Mouse (Mus musculus): ENCODE measurements around the gene Tbrg4. TPM values are rescaled to one million over a fixed set of nuclear protein-coding genes. Genes with fewer than 3 reads are reported as not detected.
A peak's percentile ranks its signal among the peaks of the same experiment; 100 is the strongest.

The Tbrg4 gene
- polyA plus RNA-seq, 1 experiment from 2014 or later = 33.5 TPM

- Histone ChIP-seq H3K4me2 (ENCODE audit: low read depth, low read length) (no peak overlapping the region), H3K4me3 (ENCODE audit: low read depth, low read length) (no peak overlapping the region), H3K9ac (replicated peaks; ENCODE audit: low read length) (no peak overlapping the region), H3K27me3 (ENCODE audit: control insufficient read depth, insufficient read depth, low read length) (no peaks in the 10 kb centered on the region), H3K27ac (replicated peaks; ENCODE audit: low read depth, low read length) (no peak overlapping the region), H3K36me3 (replicated peaks; ENCODE audit: control insufficient read depth, insufficient read depth, low read depth, low read length) (no peaks in the 10 kb centered on the region), H3K4me1 (ENCODE audit: control insufficient read depth, insufficient read depth, low read length) (no peaks in the 10 kb centered on the region), H3K9me3 (replicated peaks; ENCODE audit: control insufficient read depth, low read length) (no peaks in the 10 kb centered on the region)
- DNase-seq (ENCODE audit: low spot score) (no peak), ATAC-seq (replicated peaks; ENCODE audit: insufficient number of reproducible peaks, low FRiP score, low TSS enrichment, low read depth) (no peak)
- WGBS = 71% methylated on average over 8 of the region's 8 CpGs
These were observed 10.3 kb upstream of the Tbrg4 start for GRCm38 (mm10) chr11:6636150-6636549.

GRCm38 (mm10) chr11:6629655-6630054, 3.8 kb upstream of the Tbrg4 start:
- ATAC-seq (replicated peaks; ENCODE audit: insufficient number of reproducible peaks, low FRiP score, low TSS enrichment, low read depth) = no peak
- DNase-seq (ENCODE audit: low spot score) = peak; percentile 21
- H3K27ac ChIP-seq (replicated peaks; ENCODE audit: low read depth, low read length) = no peak overlapping the region

DNA sequence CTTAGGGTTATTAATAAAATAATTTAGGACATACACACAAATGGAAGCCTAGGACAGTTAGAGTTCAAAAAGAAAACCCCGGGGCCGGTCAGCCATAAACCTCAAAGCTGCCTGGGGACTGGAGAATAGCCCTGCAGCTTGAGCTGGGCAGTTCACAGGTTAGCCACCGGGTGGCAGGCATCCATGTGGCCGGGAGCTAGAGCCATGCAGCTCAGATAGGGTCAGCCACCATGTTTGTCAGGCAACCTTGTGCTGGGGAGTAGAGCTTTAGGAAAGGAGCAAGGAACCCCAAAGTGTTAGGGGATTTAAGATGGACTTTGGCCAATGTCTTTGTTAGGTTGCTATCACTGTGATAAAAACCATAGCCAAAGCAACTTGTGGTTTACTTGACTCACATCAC, 2.7 kb upstream of the Tbrg4 start:
- Histone ChIP-seq H3K9ac (replicated peaks; ENCODE audit: low read length) (no peak overlapping the region), H3K4me3 (ENCODE audit: low read depth, low read length) (no peak overlapping the region), H3K4me1 (ENCODE audit: control insufficient read depth, insufficient read depth, low read length) (no peaks in the 10 kb centered on the region; the same call in 1 of the 2 replicates), H3K9me3 (replicated peaks; ENCODE audit: control insufficient read depth, low read length) (no peaks in the 10 kb centered on the region), H3K36me3 (replicated peaks; ENCODE audit: control insufficient read depth, insufficient read depth, low read depth, low read length) (no peaks in the 10 kb centered on the region), H3K27ac (replicated peaks; ENCODE audit: low read depth, low read length) (no peak overlapping the region), H3K4me2 (ENCODE audit: low read depth, low read length) (no peak overlapping the region), H3K27me3 (ENCODE audit: control insufficient read depth, insufficient read depth, low read length) (no peaks in the 10 kb centered on the region)
- 17% methylated on average over 4 of the region's 4 CpGs for WGBS
- DNase-seq (ENCODE audit: low spot score) = peak; percentile 65
- 0 out of 2 replicates have a peak, but pooled peaks have one; percentile 30 for ATAC-seq (replicated peaks; ENCODE audit: insufficient number of reproducible peaks, low FRiP score, low TSS enrichment, low read depth)

More at GRCm38 (mm10) chr11:6629655-6630054, 3.8 kb upstream of the Tbrg4 start:
- Histone ChIP-seq H3K36me3 (replicated peaks; ENCODE audit: control insufficient read depth, insufficient read depth, low read depth, low read length) (no peaks in the 10 kb centered on the region), H3K4me2 (ENCODE audit: low read depth, low read length) (no peak overlapping the region), H3K9me3 (replicated peaks; ENCODE audit: control insufficient read depth, low read length) (no peaks in the 10 kb centered on the region), H3K4me3 (ENCODE audit: low read depth, low read length) (no peak overlapping the region), H3K9ac (replicated peaks; ENCODE audit: low read length) (no peak overlapping the region), H3K27me3 (ENCODE audit: control insufficient read depth, insufficient read depth, low read length) (no peaks in the 10 kb centered on the region), H3K4me1 (ENCODE audit: control insufficient read depth, insufficient read depth, low read length) (no peaks in the 10 kb centered on the region; the same call in 1 of the 2 replicates)

DNA sequence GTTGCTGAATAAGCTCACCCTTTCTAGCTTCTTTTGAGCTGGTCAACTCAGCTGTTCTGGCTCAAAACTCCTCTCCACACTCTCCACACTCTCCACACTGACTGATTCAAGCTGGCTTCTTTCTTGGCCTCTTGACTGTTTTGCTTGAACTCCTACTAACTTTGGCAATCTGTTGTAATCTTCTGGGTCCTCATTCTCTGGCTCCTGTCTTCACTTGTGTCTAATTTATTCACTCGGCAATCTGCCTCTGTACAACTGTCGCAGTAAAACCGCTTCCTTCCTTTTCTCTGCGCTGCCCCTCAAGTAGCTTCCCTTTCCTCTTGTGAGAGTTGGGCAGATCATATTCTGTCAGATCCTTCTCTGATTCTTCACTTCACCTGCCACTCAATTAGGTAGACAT, 1.9 kb upstream of the Tbrg4 start:
- Histone ChIP-seq H3K9ac (replicated peaks; ENCODE audit: low read length) (no peak overlapping the region), H3K27me3 (ENCODE audit: control insufficient read depth, insufficient read depth, low read length) (no peaks in the 10 kb centered on the region), H3K4me2 (ENCODE audit: low read depth, low read length) (no peak overlapping the region), H3K36me3 (replicated peaks; ENCODE audit: control insufficient read depth, insufficient read depth, low read depth, low read length) (peaks cover 6% of the 10 kb centered on the region), H3K27ac (replicated peaks; ENCODE audit: low read depth, low read length) (no peak overlapping the region), H3K4me3 (ENCODE audit: low read depth, low read length) (no peak overlapping the region), H3K9me3 (replicated peaks; ENCODE audit: control insufficient read depth, low read length) (no peaks in the 10 kb centered on the region), H3K4me1 (ENCODE audit: control insufficient read depth, insufficient read depth, low read length) (no peaks in the 10 kb centered on the region; the same call in 1 of the 2 replicates)
- DNase-seq (ENCODE audit: low spot score) (no peak), ATAC-seq (replicated peaks; ENCODE audit: insufficient number of reproducible peaks, low FRiP score, low TSS enrichment, low read depth) (no peak)
- WGBS = 90% methylated on average over 4 of the region's 4 CpGs

DNA sequence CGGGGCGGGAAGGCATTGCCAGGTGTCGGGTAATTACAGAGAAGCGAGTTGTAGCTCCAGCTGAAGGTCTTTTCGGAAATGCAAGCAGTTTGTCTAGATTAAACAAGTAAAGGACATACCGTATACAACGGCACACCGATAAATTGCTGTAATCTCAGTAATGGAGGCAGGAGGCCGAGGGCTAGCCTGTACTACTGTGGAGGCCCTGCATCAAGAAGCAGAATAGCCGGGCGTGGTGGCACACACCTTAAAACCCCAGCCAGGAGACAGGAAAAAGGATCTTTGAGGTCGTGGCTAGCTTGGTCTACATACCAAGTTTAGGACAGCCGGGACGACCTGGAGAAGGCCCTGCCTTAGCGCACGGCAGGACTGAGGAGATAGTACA, 513 bp upstream of the Tbrg4 start:
- 14% methylated on average over 16 of the region's 16 CpGs for WGBS
- Histone ChIP-seq H3K27ac (replicated peaks; ENCODE audit: low read depth, low read length) (peak overlapping the region; percentile 72), H3K4me2 (ENCODE audit: low read depth, low read length) (peak overlapping the region; percentile 86), H3K9ac (replicated peaks; ENCODE audit: low read length) (peak overlapping the region; percentile 82), H3K9me3 (replicated peaks; ENCODE audit: control insufficient read depth, low read length) (no peaks in the 10 kb centered on the region), H3K4me1 (ENCODE audit: control insufficient read depth, insufficient read depth, low read length) (no peaks in the 10 kb centered on the region; the same call in 1 of the 2 replicates), H3K4me3 (ENCODE audit: low read depth, low read length) (peak overlapping the region; percentile 71), H3K36me3 (replicated peaks; ENCODE audit: control insufficient read depth, insufficient read depth, low read depth, low read length) (peaks cover 6% of the 10 kb centered on the region), H3K27me3 (ENCODE audit: control insufficient read depth, insufficient read depth, low read length) (no peaks in the 10 kb centered on the region)
- DNase-seq (ENCODE audit: low spot score) (no peak), ATAC-seq (replicated peaks; ENCODE audit: insufficient number of reproducible peaks, low FRiP score, low TSS enrichment, low read depth) (peak; percentile 27)

DNA sequence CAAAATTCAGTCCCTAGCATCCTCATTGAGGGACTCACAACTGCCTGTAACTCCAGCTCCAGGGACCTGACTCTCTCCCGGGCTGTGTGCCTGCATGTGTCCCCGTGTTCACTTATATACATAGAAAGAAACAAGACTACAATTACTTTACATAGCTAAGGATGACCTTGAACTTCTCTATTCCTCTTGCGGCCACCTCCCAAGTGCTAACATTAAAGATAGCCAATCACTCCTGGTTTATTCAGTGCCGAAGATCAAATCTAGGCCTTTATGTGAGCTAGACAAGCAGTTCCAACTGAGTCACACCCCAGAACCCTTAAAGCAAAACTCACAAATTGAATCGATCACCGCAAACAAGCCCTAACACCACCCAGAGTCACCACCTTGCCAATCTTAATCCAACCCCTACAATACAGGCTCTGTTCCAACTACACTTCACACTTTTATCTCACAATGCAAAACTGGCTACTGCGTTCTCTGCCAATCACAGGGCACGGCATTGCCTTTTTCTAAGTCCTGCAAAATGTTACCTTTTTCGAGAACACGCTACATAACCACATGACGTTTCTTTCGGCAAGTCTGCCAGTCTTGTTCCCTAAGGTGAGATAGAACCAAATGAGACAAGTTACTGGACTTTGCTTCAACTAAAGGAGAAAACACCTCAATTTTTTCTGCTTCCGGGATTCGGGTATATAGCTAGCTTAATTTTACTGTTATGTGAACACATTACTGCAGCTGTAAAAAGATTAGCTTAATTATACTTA, 1.1 kb downstream of the Tbrg4 start:
- Histone ChIP-seq H3K4me3 (ENCODE audit: low read depth, low read length) (peak overlapping the region; percentile 71), H3K9me3 (replicated peaks; ENCODE audit: control insufficient read depth, low read length) (no peaks in the 10 kb centered on the region), H3K9ac (replicated peaks; ENCODE audit: low read length) (peak overlapping the region; percentile 82), H3K36me3 (replicated peaks; ENCODE audit: control insufficient read depth, insufficient read depth, low read depth, low read length) (peaks cover 13% of the 10 kb centered on the region), H3K4me1 (ENCODE audit: control insufficient read depth, insufficient read depth, low read length) (no peaks in the 10 kb centered on the region; the same call in 1 of the 2 replicates), H3K27ac (replicated peaks; ENCODE audit: low read depth, low read length) (no peak overlapping the region), H3K4me2 (ENCODE audit: low read depth, low read length) (peak overlapping the region; percentile 48), H3K27me3 (ENCODE audit: control insufficient read depth, insufficient read depth, low read length) (no peaks in the 10 kb centered on the region)
- DNase-seq (ENCODE audit: low spot score) = no peak
- WGBS = 67% methylated on average over 14 of the region's 14 CpGs
- no peak for ATAC-seq (replicated peaks; ENCODE audit: insufficient number of reproducible peaks, low FRiP score, low TSS enrichment, low read depth)

- no peaks in the 10 kb centered on the region for H3K27me3 ChIP-seq (ENCODE audit: control insufficient read depth, insufficient read depth, low read length)
- ATAC-seq (replicated peaks; ENCODE audit: insufficient number of reproducible peaks, low FRiP score, low TSS enrichment, low read depth) (no peak), DNase-seq (ENCODE audit: low spot score) (no peak)
- no peak overlapping the region for H3K27ac ChIP-seq (replicated peaks; ENCODE audit: low read depth, low read length)
- no peaks in the 10 kb centered on the region for H3K9me3 ChIP-seq (replicated peaks; ENCODE audit: control insufficient read depth, low read length)
- peaks cover 14% of the 10 kb centered on the region for H3K36me3 ChIP-seq (replicated peaks; ENCODE audit: control insufficient read depth, insufficient read depth, low read depth, low read length)
- no peak overlapping the region for H3K9ac ChIP-seq (replicated peaks; ENCODE audit: low read length)
- no peak overlapping the region for H3K4me3 ChIP-seq (ENCODE audit: low read depth, low read length)
- no peaks in the 10 kb centered on the region; the same call in 1 of the 2 replicates for H3K4me1 ChIP-seq (ENCODE audit: control insufficient read depth, insufficient read depth, low read length)
- WGBS = 90% methylated on average over 10 of the region's 10 CpGs
- H3K4me2 ChIP-seq (ENCODE audit: low read depth, low read length) = no peak overlapping the region
These were observed 2.2 kb downstream of the Tbrg4 start for GRCm38 (mm10) chr11:6623704-6624103.
